Mouse (Mus musculus) myocyte (in vitro differentiated cells): ENCODE results near the gene Slc6a1. TPM values are rescaled to one million over a fixed set of nuclear protein-coding genes. Genes with fewer than 3 reads are reported as not detected.

Source experiments
- H3K27me3 ChIP-seq: one replicate; pipeline ENCODE4 v1.6.1; 2011; ENCODE audit not compliant: control insufficient read depth, insufficient read depth, insufficient read length
- H3K36me3 ChIP-seq: one replicate; pipeline ENCODE4 v1.6.1; 2011; ENCODE audit not compliant: control insufficient read depth, insufficient read depth
- H3K4me2 ChIP-seq: one replicate; pipeline ENCODE4 v1.6.1; 2011; ENCODE audit warnings: low read depth, control low read depth
- H3K4me3 ChIP-seq: one replicate; pipeline ENCODE4 v1.5.1; 2011; ENCODE audit warnings: mild to moderate bottlenecking, control low read depth, moderate library complexity
- H3K79me2 ChIP-seq: one replicate; pipeline ENCODE4 v1.6.1; 2011; ENCODE audit not compliant: control insufficient read depth, insufficient read depth
- H3ac ChIP-seq: one replicate; pipeline ENCODE4 v1.6.1; 2011; ENCODE audit not compliant: control insufficient read depth, insufficient read length
- CEBPB ChIP-seq: IDR thresholded peaks from 2 replicates; pipeline ENCODE4 v1.6.1; 2011; ENCODE audit warnings: mild to moderate bottlenecking, moderate library complexity; ENCODE audit not compliant: poor library complexity, insufficient read depth, severe bottlenecking
- E2F4 ChIP-seq: IDR thresholded peaks from one replicate; pipeline ENCODE4 v1.6.1; 2011; ENCODE audit warnings: mild to moderate bottlenecking, control low read depth, moderate library complexity; ENCODE audit not compliant: insufficient read depth
- MAX ChIP-seq: IDR thresholded peaks from one replicate; pipeline ENCODE4 v1.6.1; 2011; ENCODE audit warnings: low read depth, mild to moderate bottlenecking, control low read depth
- MYOD1 ChIP-seq, 3 experiments: IDR thresholded peaks; one replicate each; pipeline ENCODE4 v1.6.1; 2011; ENCODE audit warnings: control low read depth in 2 of 3, low read depth in 2 of 3, mild to moderate bottlenecking in 2 of 3, moderate library complexity in 1 of 3; ENCODE audit not compliant: insufficient read length in 2 of 3, control insufficient read depth in 1 of 3
- MYOG ChIP-seq, 3 experiments: IDR thresholded peaks; one replicate each; pipeline ENCODE4 v1.6.1; 2011; ENCODE audit warnings: control low read depth in 2 of 3, low read depth in 2 of 3, mild to moderate bottlenecking in 2 of 3; ENCODE audit not compliant: insufficient read length in 2 of 3, control insufficient read depth in 1 of 3, insufficient read depth in 1 of 3
- POLR2A ChIP-seq: IDR thresholded peaks from one replicate; pipeline ENCODE4 v1.6.1; 2011; ENCODE audit warnings: low read depth, mild to moderate bottlenecking, control low read depth, moderate library complexity; ENCODE audit not compliant: insufficient read length
- POLR2AphosphoS2 ChIP-seq: IDR thresholded peaks from one replicate; pipeline ENCODE4 v1.6.1; 2011; ENCODE audit warnings: low read depth, control low read depth; ENCODE audit not compliant: insufficient read length
- REST ChIP-seq: IDR thresholded peaks from one replicate; pipeline ENCODE4 v1.6.1; 2011; ENCODE audit warnings: mild to moderate bottlenecking, control low read depth, moderate library complexity; ENCODE audit not compliant: insufficient read depth, insufficient read length
- SRF ChIP-seq: IDR thresholded peaks from one replicate; pipeline ENCODE4 v1.6.1; 2011; ENCODE audit warnings: low read depth; ENCODE audit not compliant: control insufficient read depth, insufficient read length
- TCF12 ChIP-seq: IDR thresholded peaks from one replicate; pipeline ENCODE4 v1.6.1; 2011; ENCODE audit warnings: mild to moderate bottlenecking, control low read depth; ENCODE audit not compliant: poor library complexity, insufficient read depth, severe bottlenecking
- TCF3 ChIP-seq: IDR thresholded peaks from one replicate; pipeline ENCODE4 v1.6.1; 2011; ENCODE audit warnings: low read depth, control low read depth; ENCODE audit not compliant: insufficient read length
- USF1 ChIP-seq: IDR thresholded peaks from one replicate; pipeline ENCODE4 v1.6.1; 2011; ENCODE audit warnings: low read depth, mild to moderate bottlenecking, control low read depth, moderate library complexity
- polyA plus RNA-seq: library from polyadenylated mRNA; unstranded; fragments of >200 nt; fragmentation: generic; extraction: Trizol; gene quantifications from one replicate; pipeline ENCODE4 v1.2.1, GENCODE M21; 2012; ENCODE audit warnings: missing spikeins

Slc6a1 gene
- polyA plus RNA-seq, 1 experiment = not detected

DNA sequence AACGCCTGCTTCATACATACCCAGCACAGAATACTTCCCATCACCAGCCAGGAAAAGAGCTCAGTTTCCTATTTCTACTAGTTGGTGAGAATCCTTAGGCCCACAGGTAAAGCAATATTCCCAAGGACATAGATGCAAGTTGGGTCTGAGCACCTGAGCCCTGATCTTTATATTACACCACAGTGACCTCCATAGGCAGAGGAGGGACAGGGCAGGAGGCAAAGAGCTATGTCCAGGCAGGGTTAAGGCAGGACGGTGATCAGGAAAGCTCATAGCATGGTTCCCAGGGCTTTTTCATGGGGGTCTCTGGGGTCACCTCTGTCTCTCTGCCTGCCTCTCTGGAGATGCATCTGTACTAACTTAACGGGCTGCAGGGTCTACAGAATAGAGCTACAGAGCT, 40.5 kb downstream of the Slc6a1 start:
- Histone ChIP-seq H3K27me3 (peaks cover 12% of the 10 kb centered on the region), H3K4me3 (no peak overlapping the region), H3K4me2 (no peak overlapping the region), H3K36me3 (no peaks in the 10 kb centered on the region), H3ac (no peak overlapping the region), H3K79me2 (no peaks in the 10 kb centered on the region)
- TF ChIP-seq TCF12 = no peak
- TF ChIP-seq REST = no peak
- no peak for TF ChIP-seq TCF3
- TF ChIP-seq SRF = no peak
- TF ChIP-seq CEBPB = no peak
- TF ChIP-seq MYOG (IDR thresholded peaks at IDR 0.05; ENCODE audit: control insufficient read depth in 1 of 3, insufficient read depth in 1 of 3, insufficient read length in 2 of 3, low read depth in 2 of 3) = no peak
- no peak for TF ChIP-seq MAX
- TF ChIP-seq USF1 = no peak
- TF ChIP-seq POLR2AphosphoS2 = no peak
- no peak for TF ChIP-seq MYOD1 (IDR thresholded peaks at IDR 0.05; ENCODE audit: control insufficient read depth in 1 of 3, insufficient read length in 2 of 3, low read depth in 2 of 3)
- TF ChIP-seq E2F4 = no peak
- TF ChIP-seq POLR2A = no peak

DNA sequence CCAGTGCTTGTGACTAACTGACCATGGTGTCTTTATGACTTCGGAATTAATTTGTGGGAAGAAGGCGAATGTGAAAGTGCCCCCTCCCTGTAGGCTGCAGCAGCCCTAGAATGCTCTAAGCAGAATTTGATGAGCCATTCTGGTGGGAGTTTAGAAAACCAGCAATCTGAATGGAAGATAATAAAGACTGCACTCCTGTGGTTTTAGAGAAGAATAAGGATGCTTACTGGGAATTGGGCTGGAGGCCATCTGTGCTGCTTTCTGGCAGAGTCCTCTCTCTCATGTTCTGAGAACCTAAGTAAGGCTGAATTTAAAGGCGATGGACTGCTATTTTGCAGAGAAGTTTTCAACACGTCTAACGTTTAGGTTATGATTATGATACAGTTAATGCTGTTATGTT, 42.4 kb downstream of the Slc6a1 start:
- no peak for TF ChIP-seq TCF12
- no peak for TF ChIP-seq MYOG (IDR thresholded peaks at IDR 0.05; ENCODE audit: control insufficient read depth in 1 of 3, insufficient read depth in 1 of 3, insufficient read length in 2 of 3, low read depth in 2 of 3)
- Histone ChIP-seq H3K79me2 (no peaks in the 10 kb centered on the region), H3K27me3 (peaks cover 6% of the 10 kb centered on the region), H3ac (no peak overlapping the region), H3K4me2 (no peak overlapping the region), H3K4me3 (no peak overlapping the region), H3K36me3 (no peaks in the 10 kb centered on the region)

DNA sequence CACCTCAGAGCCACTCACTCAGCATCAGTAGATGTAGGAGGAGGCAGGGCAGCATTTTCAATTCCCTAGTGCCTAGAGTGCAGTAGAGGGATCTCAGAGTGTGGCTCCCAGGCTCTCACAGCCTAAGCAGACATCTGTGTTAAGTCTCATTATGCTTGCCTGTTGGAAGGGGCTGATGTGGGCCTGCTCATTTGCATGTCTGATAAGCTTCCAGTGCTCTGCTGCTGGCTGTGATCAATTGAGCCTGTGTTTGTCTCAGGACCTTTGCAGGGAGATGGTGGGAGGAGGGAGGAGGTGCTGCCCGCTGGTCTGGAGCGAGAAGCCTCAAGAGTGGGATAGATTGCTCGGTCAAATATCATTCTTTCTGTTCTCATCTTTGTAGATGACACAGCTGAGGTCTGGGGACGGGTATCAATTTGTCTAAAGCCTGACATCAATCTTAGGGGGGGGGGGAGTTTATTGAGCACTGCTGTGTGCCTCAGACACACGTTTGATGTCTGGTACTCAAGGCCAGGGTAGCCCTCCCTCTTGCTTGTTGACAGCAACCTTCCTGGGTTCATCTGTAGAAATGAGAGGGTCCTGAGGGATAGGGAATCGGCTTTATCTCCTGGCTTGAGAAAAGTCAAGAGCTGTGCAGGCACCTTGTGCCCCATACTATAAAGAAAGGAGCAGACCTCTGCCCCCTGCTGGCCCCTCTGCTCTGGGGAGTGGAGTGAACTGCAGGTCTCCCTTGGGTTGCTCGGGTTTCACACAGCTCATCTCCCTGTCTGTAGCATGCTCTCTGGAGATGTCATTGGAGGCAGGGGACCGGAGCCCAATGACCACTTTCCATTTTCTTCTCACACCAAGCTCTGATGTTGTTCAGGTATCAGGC, 47.4 kb downstream of the Slc6a1 start:
- TF ChIP-seq POLR2A = no peak
- no peak for TF ChIP-seq TCF3
- no peak for TF ChIP-seq TCF12
- TF ChIP-seq CEBPB = no peak
- no peak for TF ChIP-seq MAX
- no peak for TF ChIP-seq POLR2AphosphoS2
- TF ChIP-seq MYOG (IDR thresholded peaks at IDR 0.05; ENCODE audit: control insufficient read depth in 1 of 3, insufficient read depth in 1 of 3, insufficient read length in 2 of 3, low read depth in 2 of 3) = no peak
- TF ChIP-seq REST = no peak
- TF ChIP-seq E2F4 = no peak
- no peak for TF ChIP-seq USF1
- TF ChIP-seq SRF = no peak
- no peak for TF ChIP-seq MYOD1 (IDR thresholded peaks at IDR 0.05; ENCODE audit: control insufficient read depth in 1 of 3, insufficient read length in 2 of 3, low read depth in 2 of 3)
- Histone ChIP-seq H3K36me3 (no peaks in the 10 kb centered on the region), H3K79me2 (no peaks in the 10 kb centered on the region), H3ac (no peak overlapping the region), H3K4me2 (no peak overlapping the region), H3K27me3 (peaks cover 14% of the 10 kb centered on the region), H3K4me3 (no peak overlapping the region)

DNA sequence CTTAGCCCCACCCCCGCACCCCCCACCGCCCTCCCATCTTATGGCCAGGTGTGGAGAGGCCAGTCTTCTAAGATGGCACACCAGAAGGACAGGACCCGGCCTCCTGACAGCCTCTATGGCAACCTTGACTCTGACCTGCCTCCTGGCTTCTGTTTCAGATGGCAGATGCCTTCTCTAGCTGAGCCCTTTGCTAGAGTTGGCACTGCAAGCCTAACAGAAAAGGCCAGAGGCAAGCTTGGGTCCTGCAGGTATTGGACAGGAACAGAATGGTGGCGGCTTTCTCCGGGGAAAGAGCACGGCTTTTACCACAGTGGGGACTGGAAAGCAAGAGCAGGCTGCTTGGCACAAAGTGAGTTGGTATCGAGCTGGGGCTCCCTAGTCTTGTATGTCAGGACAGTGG, 49.5 kb downstream of the Slc6a1 start:
- H3K4me3 ChIP-seq = no peak overlapping the region
- peaks cover 17% of the 10 kb centered on the region for H3K27me3 ChIP-seq
- no peak overlapping the region for H3ac ChIP-seq
- H3K79me2 ChIP-seq = no peaks in the 10 kb centered on the region
- no peak overlapping the region for H3K4me2 ChIP-seq
- no peak for TF ChIP-seq CEBPB
- no peak for TF ChIP-seq REST
- no peak for TF ChIP-seq SRF
- no peak for TF ChIP-seq MYOG (IDR thresholded peaks at IDR 0.05; ENCODE audit: control insufficient read depth in 1 of 3, insufficient read depth in 1 of 3, insufficient read length in 2 of 3, low read depth in 2 of 3)
- no peak for TF ChIP-seq USF1
- TF ChIP-seq MYOD1 (IDR thresholded peaks at IDR 0.05; ENCODE audit: control insufficient read depth in 1 of 3, insufficient read length in 2 of 3, low read depth in 2 of 3) = no peak
- no peak for TF ChIP-seq TCF3
- TF ChIP-seq E2F4 = no peak
- no peak for TF ChIP-seq POLR2AphosphoS2
- TF ChIP-seq POLR2A = no peak
- no peak for TF ChIP-seq TCF12
- no peak for TF ChIP-seq MAX
- H3K36me3 ChIP-seq = no peaks in the 10 kb centered on the region
